Mouse (Mus musculus): ENCODE results near the gene Hist1h3c.

DNA sequence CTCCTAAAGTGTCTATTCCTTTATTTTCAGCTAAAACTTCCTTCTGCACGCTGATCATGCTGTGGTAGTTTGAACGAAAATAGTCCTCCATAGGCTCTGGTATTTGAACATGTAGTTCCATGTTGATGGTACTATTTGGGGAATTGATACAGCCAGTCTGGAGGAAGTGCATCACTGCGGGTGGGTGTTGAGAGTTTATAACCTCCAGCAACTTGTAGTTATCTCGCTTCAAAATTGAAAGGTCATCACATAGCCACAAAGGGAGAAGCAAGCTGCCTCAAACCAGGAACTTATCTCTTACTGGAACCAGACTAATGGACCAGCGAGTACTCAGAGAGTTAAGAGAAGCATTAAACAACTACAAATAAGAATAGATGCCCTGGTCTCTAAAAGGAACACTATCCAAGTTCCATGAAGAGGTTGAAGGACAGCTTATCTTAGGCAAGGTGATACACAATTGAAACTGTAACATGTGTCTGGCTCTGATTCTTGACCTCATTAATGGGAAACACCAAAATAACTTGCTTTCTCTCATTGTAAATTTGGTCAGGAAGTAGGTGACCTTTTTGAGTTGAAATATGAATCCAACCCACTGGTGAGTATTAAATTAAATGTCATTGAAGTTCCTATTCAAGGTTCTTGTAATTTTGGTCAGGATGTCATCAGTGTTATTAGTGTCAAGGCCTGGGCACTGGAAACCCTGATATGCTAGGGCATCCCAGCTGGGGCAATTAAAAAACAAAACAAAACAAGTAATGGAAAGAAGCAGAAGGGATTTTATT, 28.9 kb downstream of the Hist1h3c start:
- no peak for TF ChIP-seq CTCF (IDR thresholded peaks at IDR 0.05; ENCODE audit: low read depth)
- TF ChIP-seq EP300 (IDR thresholded peaks at IDR 0.05; ENCODE audit: low read depth): no peak
